Mouse (Mus musculus) stomach, embryonic 16.5 days (tissue): ENCODE data around the gene Aes. TPM values are rescaled to one million over a fixed set of nuclear protein-coding genes. Genes with fewer than 3 reads are reported as not detected.

Experiments
- ATAC-seq: fragments of 200-750 bp; cut with Nextera tagmentation; 2 replicates; pipeline ENCODE4 v1.8.0; 2017; ENCODE audit warnings: moderate number of reproducible peaks, moderate TSS enrichment; ENCODE audit not compliant: insufficient read depth, low FRiP score
- H3K27ac ChIP-seq: fragments of 300-500 bp; sonication (generic); 2 replicates; pipeline ENCODE4 v1.5.1; 2014; ENCODE audit warnings: low read length
- H3K27me3 ChIP-seq: fragments of 300-500 bp; sonication (generic); 2 replicates; pipeline ENCODE4 v1.6.1; 2014; ENCODE audit warnings: low read length, control low read depth, mixed read lengths; ENCODE audit not compliant: control insufficient read depth, insufficient read depth
- H3K36me3 ChIP-seq: fragments of 300-500 bp; sonication (generic); 2 replicates; pipeline ENCODE4 v1.6.1; 2014; ENCODE audit warnings: low read length; ENCODE audit not compliant: control insufficient read depth, insufficient read depth
- H3K4me1 ChIP-seq: fragments of 300-500 bp; sonication (generic); 2 replicates; pipeline ENCODE4 v1.6.1; 2014; ENCODE audit warnings: low read length, control low read depth, mixed read lengths; ENCODE audit not compliant: control insufficient read depth, insufficient read depth
- H3K4me2 ChIP-seq: fragments of 300-500 bp; sonication (generic); 2 replicates; pipeline ENCODE4 v1.6.1; 2014; ENCODE audit warnings: low read depth, low read length, mixed read lengths
- H3K4me3 ChIP-seq: fragments of 300-500 bp; sonication (generic); replicated peaks from 2 replicates; pipeline ENCODE4 v1.5.1; 2014; ENCODE audit warnings: mild to moderate bottlenecking, low read length
- H3K9ac ChIP-seq: fragments of 300-500 bp; sonication (generic); 2 replicates; pipeline ENCODE4 v1.6.1; 2014; ENCODE audit warnings: low read length
- H3K9me3 ChIP-seq: fragments of 300-500 bp; sonication (generic); replicated peaks from 2 replicates; pipeline ENCODE4 v1.6.1; 2016; ENCODE audit warnings: low read length, control low read depth; ENCODE audit not compliant: control insufficient read depth
- WGBS: fragments of 180-500 bp; shearing (Covaris S2); extraction: QIAGEN DNeasy Blood & Tissue Kit; methylation state at CpG from one replicate; pipeline ENCODE4 v1.1.7; 2014; 5-methylcytosine and 5-hydroxymethylcytosine counted together
- polyA plus RNA-seq: library from polyadenylated mRNA; unstranded; fragments of >200 nt; fragmentation: Nextera tagmentation; extraction: Ambion mirVana; gene quantifications from 2 replicates; pipeline ENCODE4 v1.2.1, GENCODE M21; 2015

Aes gene
- polyA plus RNA-seq, 1 experiment from 2014 or later, result 325 TPM

DNA sequence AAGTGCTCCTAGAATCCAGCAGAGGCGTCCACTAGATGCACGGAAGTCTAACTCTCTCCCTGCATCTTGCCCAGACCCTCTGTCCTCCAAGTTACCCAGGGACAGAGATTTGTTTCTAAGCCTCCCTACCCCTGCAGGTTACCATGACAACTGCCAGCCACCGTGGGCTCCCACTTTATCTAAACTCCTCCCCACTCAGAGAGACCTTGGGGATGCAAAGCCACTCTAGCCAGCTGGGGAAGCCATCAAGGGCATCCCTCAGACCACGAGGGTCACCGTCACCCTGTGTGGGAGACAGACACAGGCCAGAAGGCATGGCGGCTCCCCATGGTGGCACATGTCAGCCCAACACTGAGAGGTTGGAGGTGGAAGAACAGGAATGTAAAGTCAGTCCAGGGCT is 24.1 kb downstream of the Aes start:
- WGBS, result 59% methylated on average over 6 of the region's 6 CpGs
- H3K27ac ChIP-seq, result no peak overlapping the region
- H3K4me1 ChIP-seq, result peaks cover 7% of the 10 kb centered on the region; the same call in 1 of the 2 replicates

GRCm38 (mm10) chr10:81588739-81589138 is 29.5 kb downstream of the Aes start:
- Histone ChIP-seq H3K36me3 (peaks cover 2% of the 10 kb centered on the region; the same call in 1 of the 2 replicates), H3K27ac (no peak overlapping the region), H3K9ac (no peak overlapping the region), H3K9me3 (no peaks in the 10 kb centered on the region), H3K4me3 (no peak overlapping the region), H3K4me2 (no peak overlapping the region), H3K4me1 (no peaks in the 10 kb centered on the region), H3K27me3 (no peaks in the 10 kb centered on the region; the same call in 1 of the 2 replicates)
- no peak for ATAC-seq
- WGBS, result 71% methylated on average over 7 of the region's 7 CpGs

More for the DNA sequence above, 24.1 kb downstream of the Aes start:
- H3K36me3 ChIP-seq, result peaks cover 2% of the 10 kb centered on the region; the same call in 1 of the 2 replicates
- no peaks in the 10 kb centered on the region for H3K27me3 ChIP-seq
- H3K4me2 ChIP-seq, result no peak overlapping the region
- H3K9ac ChIP-seq, result no peak overlapping the region
- H3K4me3 ChIP-seq, result no peak overlapping the region
- no peak for ATAC-seq
- no peaks in the 10 kb centered on the region for H3K9me3 ChIP-seq

- no peaks in the 10 kb centered on the region for H3K36me3 ChIP-seq
- H3K4me3 ChIP-seq, result no peak overlapping the region
- H3K27me3 ChIP-seq, result peaks cover 3% of the 10 kb centered on the region
- no peak for ATAC-seq
- no peak overlapping the region for H3K27ac ChIP-seq
- 44% methylated on average over 9 of the region's 9 CpGs for WGBS
- no peaks in the 10 kb centered on the region for H3K9me3 ChIP-seq
- no peak overlapping the region for H3K9ac ChIP-seq
- H3K4me2 ChIP-seq, result no peak overlapping the region
- peaks cover 9% of the 10 kb centered on the region for H3K4me1 ChIP-seq
These were observed 32.6 kb downstream of the Aes start for GRCm38 (mm10) chr10:81591846-81592245.

DNA sequence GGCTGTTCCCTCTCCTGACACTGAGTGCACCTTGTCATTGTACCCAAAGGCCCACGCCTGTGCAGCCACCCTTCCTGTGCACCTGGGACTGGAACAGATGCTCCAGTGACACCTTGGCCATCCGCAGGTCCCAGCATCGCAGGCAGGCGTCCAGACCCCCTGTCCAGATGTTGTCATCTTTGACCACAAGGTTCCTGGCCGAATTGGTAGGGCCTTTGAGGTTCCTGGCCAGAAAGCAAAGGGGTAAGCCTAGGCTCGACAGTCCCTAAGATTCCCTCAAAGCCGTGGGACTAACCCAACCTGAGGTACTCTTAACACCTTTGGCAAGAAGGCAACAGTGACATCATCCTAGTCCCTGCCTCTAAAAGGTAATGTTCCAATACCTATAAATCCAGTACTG is 33.3 kb downstream of the Aes start:
- Histone ChIP-seq H3K4me3 (no peak overlapping the region), H3K36me3 (no peaks in the 10 kb centered on the region), H3K9ac (no peak overlapping the region), H3K27ac (no peak overlapping the region), H3K4me2 (no peak overlapping the region), H3K4me1 (peaks cover 15% of the 10 kb centered on the region), H3K9me3 (no peaks in the 10 kb centered on the region), H3K27me3 (peaks cover 3% of the 10 kb centered on the region)
- no peak for ATAC-seq
- WGBS, result 77% methylated on average over 7 of the region's 7 CpGs

DNA sequence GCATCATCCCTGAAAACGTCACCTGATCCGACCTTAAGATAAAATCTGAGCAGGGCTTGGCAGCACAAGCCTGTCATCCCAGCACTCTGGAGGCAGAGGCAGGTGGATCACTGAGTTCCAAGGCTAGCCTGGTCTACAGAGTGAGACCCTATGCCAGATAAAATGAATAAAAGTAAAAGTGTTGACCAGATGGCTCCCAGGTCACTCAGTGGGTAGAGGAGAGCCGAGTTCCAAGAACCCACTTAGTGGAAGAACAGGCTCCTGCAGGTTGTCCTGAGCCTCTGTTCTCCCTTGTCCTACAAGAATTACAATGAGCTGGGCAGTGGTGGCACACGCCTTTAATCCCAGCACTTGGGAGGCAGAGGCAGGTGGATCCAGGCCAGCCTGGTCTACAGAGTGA is 33.9 kb downstream of the Aes start:
- ATAC-seq, result no peak
- WGBS, result 60% methylated on average over 4 of the region's 4 CpGs

DNA sequence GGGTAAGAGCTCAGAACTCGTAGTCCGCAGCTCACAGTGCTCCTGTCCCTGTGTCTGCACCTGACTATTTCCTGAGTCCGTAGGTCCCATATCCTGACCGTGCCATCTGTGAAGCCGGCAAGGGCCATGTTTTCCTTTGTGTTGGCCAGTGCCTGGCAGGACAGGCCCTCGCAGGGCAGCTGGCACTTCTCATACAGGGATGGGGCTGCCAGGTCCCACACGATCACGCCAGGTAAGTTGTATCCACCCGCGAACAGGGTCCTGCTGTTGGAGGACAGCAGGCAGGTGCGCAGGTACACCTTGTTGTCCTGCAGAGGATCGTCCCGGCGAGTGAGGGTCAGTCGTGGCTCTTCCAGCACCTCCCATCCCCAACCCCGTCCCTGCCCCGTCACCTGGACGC is 34.6 kb downstream of the Aes start:
- Histone ChIP-seq H3K27ac (no peak overlapping the region), H3K9me3 (no peaks in the 10 kb centered on the region), H3K4me2 (no peak overlapping the region), H3K36me3 (no peaks in the 10 kb centered on the region), H3K27me3 (peaks cover 3% of the 10 kb centered on the region), H3K9ac (no peak overlapping the region), H3K4me1 (peaks cover 18% of the 10 kb centered on the region), H3K4me3 (no peak overlapping the region)
- WGBS, result 74% methylated on average over 18 of the region's 18 CpGs
- no peak for ATAC-seq

More for the DNA sequence above, 33.9 kb downstream of the Aes start:
- Histone ChIP-seq H3K9ac (no peak overlapping the region), H3K27ac (no peak overlapping the region), H3K36me3 (no peaks in the 10 kb centered on the region), H3K4me2 (no peak overlapping the region), H3K27me3 (peaks cover 3% of the 10 kb centered on the region), H3K4me1 (peaks cover 18% of the 10 kb centered on the region), H3K4me3 (no peak overlapping the region), H3K9me3 (no peaks in the 10 kb centered on the region)

DNA sequence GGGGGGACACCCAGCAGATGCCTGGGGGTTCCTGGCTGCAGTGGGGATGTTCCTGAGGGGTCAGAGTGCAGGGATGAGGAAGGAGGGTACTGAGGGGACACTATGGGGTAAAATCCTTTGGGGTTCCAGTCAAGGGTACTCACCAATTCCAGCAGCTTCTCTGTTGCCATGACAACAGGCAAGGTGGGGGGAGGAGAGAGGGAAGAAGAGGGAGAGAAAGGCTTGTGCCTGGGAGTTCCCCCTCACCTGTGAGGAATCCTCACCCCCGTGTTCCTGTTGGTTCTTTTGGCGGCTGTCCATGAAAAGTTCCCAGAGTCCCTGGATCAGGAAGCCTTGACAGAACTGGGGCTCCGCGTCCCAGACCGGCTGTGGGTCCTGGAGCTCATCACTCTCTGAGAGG is 36.3 kb downstream of the Aes start:
- H3K27me3 ChIP-seq, result peaks cover 3% of the 10 kb centered on the region
- H3K4me3 ChIP-seq, result no peak overlapping the region
- H3K4me1 ChIP-seq, result peaks cover 26% of the 10 kb centered on the region
- WGBS, result 31% methylated on average over 5 of the region's 5 CpGs
- 0 out of 2 replicates have a peak overlapping the region, but pooled peaks have one; percentile 73 for H3K27ac ChIP-seq
- no peak for ATAC-seq
- H3K9me3 ChIP-seq, result no peaks in the 10 kb centered on the region
- H3K9ac ChIP-seq, result no peak overlapping the region
- no peak overlapping the region for H3K4me2 ChIP-seq
- no peaks in the 10 kb centered on the region for H3K36me3 ChIP-seq

GRCm38 (mm10) chr10:81596611-81597010 is 37.3 kb downstream of the Aes start:
- peaks cover 35% of the 10 kb centered on the region for H3K4me1 ChIP-seq
- peak overlapping the region; percentile 50 for H3K4me2 ChIP-seq
- peak overlapping the region; percentile 35 for H3K4me3 ChIP-seq
- H3K27ac ChIP-seq, result peak overlapping the region; percentile 73
- peaks cover 3% of the 10 kb centered on the region for H3K27me3 ChIP-seq
- ATAC-seq, result no peak
- H3K36me3 ChIP-seq, result no peaks in the 10 kb centered on the region
- WGBS, result 5% methylated on average over 10 of the region's 10 CpGs
- no peaks in the 10 kb centered on the region for H3K9me3 ChIP-seq
- H3K9ac ChIP-seq, result peak overlapping the region; percentile 65

- ATAC-seq, result peak; percentile 62
- peaks cover 36% of the 10 kb centered on the region for H3K4me1 ChIP-seq
- peak overlapping the region; percentile 35 for H3K4me3 ChIP-seq
- WGBS, result 5% methylated on average over 11 of the region's 12 CpGs
- peaks cover 3% of the 10 kb centered on the region for H3K27me3 ChIP-seq
- H3K4me2 ChIP-seq, result peak overlapping the region; percentile 50
- H3K9me3 ChIP-seq, result no peaks in the 10 kb centered on the region
- H3K36me3 ChIP-seq, result no peaks in the 10 kb centered on the region
- peak overlapping the region; percentile 73 for H3K27ac ChIP-seq
- H3K9ac ChIP-seq, result peak overlapping the region; percentile 65
These were observed 38.1 kb downstream of the Aes start for GRCm38 (mm10) chr10:81597137-81597950.
